9 mouse cellular contexts compared by ENCODE assay signal in genomic region chr13:49190876-49191672, GRCm38 (mm10). TPM values are rescaled to one million over a fixed set of nuclear protein-coding genes. Genes with fewer than 3 reads are reported as not detected.
A peak's percentile ranks its signal among the peaks of the same experiment; 100 is the strongest.
DNase-seq lines count a peak whose midpoint lies in the region; ATAC-seq and TF ChIP-seq lines count a peak whose summit lies in the region.
"Had no signal": no experiment of that assay in that cellular context is flagged by ENCODE, and none has a peak within 500 bp of the region (broad histone marks: within the 10 kb centered on the region; RNA-seq: fewer than 3 reads in every experiment).

No protein-coding gene starts in this region.

- H3K9me3 ChIP-seq in midbrain, embryonic 14.5 days (ENCODE audit: control insufficient read depth, low read length), result no peaks in the 10 kb centered on the region
- no peaks in the 10 kb centered on the region for H3K9me3 ChIP-seq in midbrain, embryonic 11.5 days (ENCODE audit: control insufficient read depth, low read length)
- H3K9me3 ChIP-seq in intestine, embryonic 15.5 days, result no peaks in the 10 kb centered on the region
- no peaks in the 10 kb centered on the region for H3K9me3 ChIP-seq in stomach, postnatal 0 days (ENCODE audit: control insufficient read depth, low read length)

- WGBS in midbrain, embryonic 14.5 days, result 75% methylated on average over 7 of the region's 7 CpGs
- 84% methylated on average over 7 of the region's 7 CpGs for WGBS in midbrain, embryonic 11.5 days
- 54% methylated on average over 7 of the region's 7 CpGs for WGBS in intestine, embryonic 15.5 days
- 54% methylated on average over 7 of the region's 7 CpGs for WGBS in stomach, postnatal 0 days

- no peak for TF ChIP-seq CTCF in stomach, postnatal 0 days (IDR thresholded peaks at IDR 0.05; ENCODE audit: low read depth)

- no peaks in the 10 kb centered on the region for H3K27me3 ChIP-seq in midbrain, embryonic 14.5 days (ENCODE audit: control insufficient read depth, insufficient read depth, low read length)
- no peaks in the 10 kb centered on the region for H3K27me3 ChIP-seq in midbrain, embryonic 11.5 days (ENCODE audit: control insufficient read depth, insufficient read depth, low read length)
- H3K27me3 ChIP-seq in intestine, embryonic 15.5 days (replicated peaks), result no peaks in the 10 kb centered on the region
- H3K27me3 ChIP-seq in stomach, postnatal 0 days (ENCODE audit: control insufficient read depth, insufficient read depth, low read length), result no peaks in the 10 kb centered on the region

- no peak for ATAC-seq in midbrain, embryonic 14.5 days (ENCODE audit: low FRiP score, low TSS enrichment)
- ATAC-seq in midbrain, embryonic 11.5 days (ENCODE audit: low FRiP score), result no peak
- no peak for ATAC-seq in intestine, embryonic 15.5 days
- no peak for ATAC-seq in stomach, postnatal 0 days (ENCODE audit: low FRiP score, low TSS enrichment)

- H3K4me2 ChIP-seq in midbrain, embryonic 14.5 days (ENCODE audit: low read length), result no peak overlapping the region
- H3K4me2 ChIP-seq in midbrain, embryonic 11.5 days, result no peak overlapping the region
- H3K4me2 ChIP-seq in intestine, embryonic 15.5 days (replicated peaks), result no peak overlapping the region; the same call in 1 of the 2 replicates
- no peak overlapping the region for H3K4me2 ChIP-seq in stomach, postnatal 0 days (replicated peaks; ENCODE audit: low read depth)

- no peak overlapping the region for H3K27ac ChIP-seq in midbrain, embryonic 14.5 days (replicated peaks; ENCODE audit: low read depth, low read length)
- H3K27ac ChIP-seq in midbrain, embryonic 11.5 days (ENCODE audit: low read depth, low read length), result no peak overlapping the region
- H3K27ac ChIP-seq in intestine, embryonic 15.5 days, result peak overlapping the region; percentile 14
- H3K27ac ChIP-seq in stomach, postnatal 0 days (replicated peaks), result peak overlapping the region; percentile 61; the same call in 1 of the 2 replicates

- no peak for DNase-seq in midbrain, embryonic 14.5 days
- no peak for DNase-seq in midbrain, embryonic 11.5 days (ENCODE audit: low spot score, missing footprints)
- DNase-seq in kidney, postnatal 36 days, result peak; percentile 78 to 87
- no peak for DNase-seq in stomach, postnatal 0 days (ENCODE audit: low spot score)
- no peak for DNase-seq in layer of hippocampus, postnatal 36 days
- DNase-seq in adrenal gland, adult 2 months, result no peak
- DNase-seq: gastrocnemius, postnatal 10 days; lung, postnatal 14 days had no signal

- peaks cover 10% of the 10 kb centered on the region for H3K4me1 ChIP-seq in midbrain, embryonic 14.5 days (ENCODE audit: control insufficient read depth, insufficient read depth, low read length)
- H3K4me1 ChIP-seq in midbrain, embryonic 11.5 days (ENCODE audit: control insufficient read depth, insufficient read depth, low read length), result peaks cover 18% of the 10 kb centered on the region
- peaks cover 46% of the 10 kb centered on the region for H3K4me1 ChIP-seq in intestine, embryonic 15.5 days (replicated peaks)
- H3K4me1 ChIP-seq in stomach, postnatal 0 days (replicated peaks; ENCODE audit: control insufficient read depth, insufficient read depth), result peaks cover 8% of the 10 kb centered on the region

- no peak for TF ChIP-seq EP300 in stomach, postnatal 0 days (optimal IDR thresholded peaks at IDR 0.05)

- H3K36me3 ChIP-seq in midbrain, embryonic 14.5 days (ENCODE audit: control insufficient read depth, insufficient read depth, low read length), result no peaks in the 10 kb centered on the region
- H3K36me3 ChIP-seq in midbrain, embryonic 11.5 days (ENCODE audit: control insufficient read depth, insufficient read depth, low read length), result no peaks in the 10 kb centered on the region
- no peaks in the 10 kb centered on the region for H3K36me3 ChIP-seq in intestine, embryonic 15.5 days
- peaks cover 9% of the 10 kb centered on the region for H3K36me3 ChIP-seq in stomach, postnatal 0 days (ENCODE audit: control insufficient read depth, insufficient read depth, low read length)

- H3K9ac ChIP-seq in midbrain, embryonic 14.5 days (replicated peaks; ENCODE audit: low read length), result 0 out of 2 replicates have a peak overlapping the region, but pooled peaks have one; percentile 10
- H3K9ac ChIP-seq in midbrain, embryonic 11.5 days (ENCODE audit: low read length), result no peak overlapping the region; the same call in 1 of the 2 replicates
- H3K9ac ChIP-seq in intestine, embryonic 15.5 days, result peak overlapping the region; percentile 12; the same call in 1 of the 2 replicates
- peak overlapping the region; percentile 1; the same call in 1 of the 2 replicates for H3K9ac ChIP-seq in stomach, postnatal 0 days (ENCODE audit: low read length)

- H3K4me3 ChIP-seq in midbrain, embryonic 14.5 days (replicated peaks; ENCODE audit: low read depth, low read length), result no peak overlapping the region
- no peak overlapping the region for H3K4me3 ChIP-seq in midbrain, embryonic 11.5 days (ENCODE audit: low read depth, low read length)
- H3K4me3 ChIP-seq in intestine, embryonic 15.5 days (replicated peaks), result no peak overlapping the region
- H3K4me3 ChIP-seq in stomach, postnatal 0 days (ENCODE audit: low read depth, low read length), result no peak overlapping the region

RNA-seq across cellular contexts. Expression of gene Ninj1, which starts 3.8 kb away (rescaled TPM):
- polyA plus RNA-seq in midbrain, embryonic 14.5 days (2014; fragmentation: Nextera tagmentation; extraction: Ambion mirVana), result 15.3 and 22.0 TPM in 2 replicates
- 17.5 TPM in 2 replicates for polyA plus RNA-seq in midbrain, embryonic 11.5 days (2014; fragmentation: Nextera tagmentation; extraction: Ambion mirVana)
- 54.8 and 62.1 TPM in 2 replicates for polyA plus RNA-seq in intestine, embryonic 15.5 days (2015; fragmentation: Nextera tagmentation; extraction: Ambion mirVana)
- polyA plus RNA-seq in stomach, postnatal 0 days (2015; fragmentation: Nextera tagmentation; extraction: Ambion mirVana), result 76.3 and 83.1 TPM in 2 replicates
- total RNA-seq in layer of hippocampus, postnatal 36 days (2021), result 10 to 100 TPM; 18.7 to 19.3 TPM
- total RNA-seq in adrenal gland, adult 2 months (2021), result 10 to 100 TPM; 64.9 to 66.3 TPM
- 184 and 303 TPM in 2 replicates for polyA plus RNA-seq in adrenal gland, adult 2 months (2012; rRNA removed)

RNA-seq across cellular contexts. Expression of gene Card19, which starts 24.8 kb away (rescaled TPM):
- polyA plus RNA-seq in midbrain, embryonic 14.5 days (2014; fragmentation: Nextera tagmentation; extraction: Ambion mirVana), result 20.6 and 24.6 TPM in 2 replicates
- 17.1 and 18.0 TPM in 2 replicates for polyA plus RNA-seq in midbrain, embryonic 11.5 days (2014; fragmentation: Nextera tagmentation; extraction: Ambion mirVana)
- 52.6 and 54.8 TPM in 2 replicates for polyA plus RNA-seq in intestine, embryonic 15.5 days (2015; fragmentation: Nextera tagmentation; extraction: Ambion mirVana)
- polyA plus RNA-seq in stomach, postnatal 0 days (2015; fragmentation: Nextera tagmentation; extraction: Ambion mirVana), result 83.5 and 86.2 TPM in 2 replicates
- total RNA-seq in layer of hippocampus, postnatal 36 days (2021), result 10 to 100 TPM; 13.9 to 15.0 TPM
- total RNA-seq in adrenal gland, adult 2 months (2021), result 10 to 100 TPM; 69.7 to 78.1 TPM
- 250 and 286 TPM in 2 replicates for polyA plus RNA-seq in adrenal gland, adult 2 months (2012; rRNA removed)

RNA-seq across cellular contexts. Expression of gene Wnk2, which starts 43.3 kb away (rescaled TPM):
- 27.1 and 29.0 TPM in 2 replicates for polyA plus RNA-seq in midbrain, embryonic 14.5 days (2014; fragmentation: Nextera tagmentation; extraction: Ambion mirVana)
- 6.1 and 7.8 TPM in 2 replicates for polyA plus RNA-seq in midbrain, embryonic 11.5 days (2014; fragmentation: Nextera tagmentation; extraction: Ambion mirVana)
- polyA plus RNA-seq in intestine, embryonic 15.5 days (2015; fragmentation: Nextera tagmentation; extraction: Ambion mirVana), result 3.1 and 4.1 TPM in 2 replicates
- polyA plus RNA-seq in stomach, postnatal 0 days (2015; fragmentation: Nextera tagmentation; extraction: Ambion mirVana), result 1.6 and 1.7 TPM in 2 replicates
- total RNA-seq in layer of hippocampus, postnatal 36 days (2021), result 10 to 100 TPM; 85.8 to 99.2 TPM
- total RNA-seq in adrenal gland, adult 2 months (2021), result 1 to 10 TPM; 2.5 to 3.2 TPM
- 4.2 and 4.5 TPM in 2 replicates for polyA plus RNA-seq in adrenal gland, adult 2 months (2012; rRNA removed)

RNA-seq across cellular contexts. Expression of gene Susd3, which starts 57.4 kb away (rescaled TPM):
- 0.32 and 1.1 TPM in 2 replicates for polyA plus RNA-seq in midbrain, embryonic 14.5 days (2014; fragmentation: Nextera tagmentation; extraction: Ambion mirVana)
- polyA plus RNA-seq in midbrain, embryonic 11.5 days (2014; fragmentation: Nextera tagmentation; extraction: Ambion mirVana), result 0.81 and 1.1 TPM in 2 replicates
- 0.94 and 1.4 TPM in 2 replicates for polyA plus RNA-seq in intestine, embryonic 15.5 days (2015; fragmentation: Nextera tagmentation; extraction: Ambion mirVana)
- polyA plus RNA-seq in stomach, postnatal 0 days (2015; fragmentation: Nextera tagmentation; extraction: Ambion mirVana), result 1.0 and 1.2 TPM in 2 replicates
- 1 to 10 TPM; 2.5 to 2.6 TPM for total RNA-seq in layer of hippocampus, postnatal 36 days (2021)
- 10 to 100 TPM in 1 of 2 experiments, under 1 TPM in 1; 0.52 to 10.9 TPM for total RNA-seq in adrenal gland, adult 2 months (2021)
- polyA plus RNA-seq in adrenal gland, adult 2 months (2012; rRNA removed), result 5.0 and 143 TPM in 2 replicates

Comparison
In these comparisons a context has a peak if more than half of its experiments do, and no peak if none do; other contexts are left out.
1. DNase-seq: peak in kidney, postnatal 36 days (2 of 2); none in midbrain, embryonic 14.5 days (single experiment), midbrain, embryonic 11.5 days (single experiment), stomach, postnatal 0 days (single experiment), layer of hippocampus, postnatal 36 days (0 of 2) and adrenal gland, adult 2 months (single experiment).
2. H3K27ac ChIP-seq: peak in intestine, embryonic 15.5 days (single experiment) and stomach, postnatal 0 days (single experiment); none in midbrain, embryonic 14.5 days (single experiment) and midbrain, embryonic 11.5 days (single experiment).